Mouse (Mus musculus) hindbrain, embryonic 12.5 days (tissue): ENCODE measurements around the gene Eri3. TPM values are rescaled to one million over a fixed set of nuclear protein-coding genes. Genes with fewer than 3 reads are reported as not detected.

Experiments
- microRNA-seq: library from miRNA; unstranded; fragments of <30 nt; microRNA quantifications from one replicate; pipeline ENCODE4, GENCODE M21; 2017
- polyA plus RNA-seq: library from polyadenylated mRNA; unstranded; fragments of >200 nt; fragmentation: Nextera tagmentation; extraction: Ambion mirVana; gene quantifications from 2 replicates; pipeline ENCODE4 v1.2.1, GENCODE M21; 2016

Eri3 gene
- polyA plus RNA-seq, 1 experiment from 2014 or later, result 178 TPM

Small RNAs within 50 kb of the gene (microRNA-seq; reads per million reads assigned to microRNA genes)
- gene Gm25559, result not detected

Other genes with a start within 250 kb of the Eri3 start
- 104 and 111 TPM in 2 replicates for gene Rnf220, start 53.3 kb upstream of the Eri3 start, polyA plus RNA-seq
- gene Dmap1, start 131.9 kb downstream of the Eri3 start, polyA plus RNA-seq, result 70.3 and 72.1 TPM in 2 replicates
- gene Gm12845, start 174.0 kb downstream of the Eri3 start, polyA plus RNA-seq, result not detected in 2 replicates
- not detected in 2 replicates for gene Klf17, start 215.3 kb downstream of the Eri3 start, polyA plus RNA-seq